Mouse (Mus musculus): ENCODE data around the gene Fam161a. TPM values are rescaled to one million over a fixed set of nuclear protein-coding genes. Genes with fewer than 3 reads are reported as not detected.

Gene Fam161a
- polyA plus RNA-seq, 1 experiment from 2014 or later: 0.81 TPM

Other genes starting within 250 kb of the Fam161a start
- gene B3gnt2, start 146.6 kb upstream of the Fam161a start, polyA plus RNA-seq (2015; fragmentation: Nextera tagmentation; extraction: Ambion mirVana): 4.4 and 6.6 TPM in 2 replicates
- gene Zrsr1, start 35.5 kb upstream of the Fam161a start, polyA plus RNA-seq (2015; fragmentation: Nextera tagmentation; extraction: Ambion mirVana): 3.1 and 3.8 TPM in 2 replicates
- 6.4 and 8.8 TPM in 2 replicates for gene Gm28048, start 25.4 kb upstream of the Fam161a start, polyA plus RNA-seq (2015; fragmentation: Nextera tagmentation; extraction: Ambion mirVana)
- gene Commd1, start 25.1 kb upstream of the Fam161a start, polyA plus RNA-seq (2015; fragmentation: Nextera tagmentation; extraction: Ambion mirVana): 165 and 171 TPM in 2 replicates
- 103 and 111 TPM in 2 replicates for gene Cct4, start 17.0 kb upstream of the Fam161a start, polyA plus RNA-seq (2015; fragmentation: Nextera tagmentation; extraction: Ambion mirVana)
- 33.0 and 36.3 TPM in 2 replicates for gene Xpo1, start 248.5 kb downstream of the Fam161a start, polyA plus RNA-seq (2015; fragmentation: Nextera tagmentation; extraction: Ambion mirVana)